Mouse (Mus musculus) brain, embryonic 14.5 days (tissue): ENCODE measurements at regions not wholly inside any gene's neighbourhood (a gene's known extent, or its start where the extent isn't known, plus 50 kb on each side); places are given as distances from the start of the nearest gene placed in this dataset.

Experiments
- CTCF ChIP-seq: fragments of 200-500 bp; IDR thresholded peaks from 2 replicates; pipeline ENCODE4 v1.5.1; 2012; ENCODE audit warnings: inconsistent platforms, mild to moderate bottlenecking, moderate library complexity, borderline replicate concordance; ENCODE audit not compliant: insufficient read depth, insufficient read length; ENCODE audit errors: extremely low read depth
- POLR2A ChIP-seq: fragments of 200-500 bp; IDR thresholded peaks from 2 replicates; pipeline ENCODE4 v1.6.1; 2012; ENCODE audit warnings: mild to moderate bottlenecking, inconsistent platforms, borderline replicate concordance; ENCODE audit not compliant: poor library complexity, insufficient read depth, insufficient read length, severe bottlenecking; ENCODE audit errors: extremely low read depth

DNA sequence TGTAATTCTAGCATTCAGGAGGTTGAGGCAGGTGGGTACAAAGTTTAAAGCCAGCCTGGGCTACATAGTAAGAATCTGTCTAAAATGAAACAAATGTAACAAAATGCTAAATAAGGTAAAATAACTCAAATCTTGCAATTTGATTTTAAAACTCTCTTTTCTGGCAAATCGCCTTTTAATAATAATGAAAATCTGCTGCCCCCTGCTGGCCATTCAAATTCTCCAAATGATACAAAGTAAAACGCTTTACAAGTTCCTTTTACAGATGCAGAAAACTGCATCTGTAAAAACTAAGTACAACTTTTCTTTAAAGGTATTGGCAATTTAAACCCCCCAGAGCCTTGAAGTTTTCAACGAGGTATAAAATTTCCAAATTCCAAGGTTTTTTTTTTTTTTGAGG lies 65.0 kb upstream of the Paip1 start:
- no peak for TF ChIP-seq POLR2A
- TF ChIP-seq CTCF = no peak
